Mouse (Mus musculus) testis, adult 2 months (tissue): ENCODE measurements at regions not wholly inside any gene's neighbourhood (a gene's known extent, or its start where the extent isn't known, plus 50 kb on each side); places are given as distances from the start of the nearest gene placed in this dataset.

Source experiments
- H3K27ac ChIP-seq: fragments of 200-500 bp; 2 replicates; pipeline ENCODE4 v1.5.1; 2012; ENCODE audit warnings: low read depth, low read length; ENCODE audit not compliant: control insufficient read depth, insufficient read depth
- H3K27me3 ChIP-seq: fragments of 200-500 bp; 2 replicates; pipeline ENCODE4 v1.6.1; 2012; ENCODE audit warnings: mild to moderate bottlenecking, low read length, moderate library complexity; ENCODE audit not compliant: control insufficient read depth, insufficient read depth
- H3K36me3 ChIP-seq: fragments of 200-500 bp; 2 replicates; pipeline ENCODE4 v1.6.1; 2012; ENCODE audit warnings: mild to moderate bottlenecking, low read length; ENCODE audit not compliant: control insufficient read depth, insufficient read depth
- H3K4me1 ChIP-seq: fragments of 200-500 bp; 2 replicates; pipeline ENCODE4 v1.6.1; 2012; ENCODE audit warnings: low read length; ENCODE audit not compliant: control insufficient read depth, insufficient read depth
- H3K4me3 ChIP-seq: fragments of 200-500 bp; 2 replicates; pipeline ENCODE4 v1.5.1; 2012; ENCODE audit warnings: low read depth, mild to moderate bottlenecking, low read length, moderate library complexity, mixed read lengths; ENCODE audit not compliant: control insufficient read depth
- CTCF ChIP-seq: fragments of 200-500 bp; IDR thresholded peaks from 2 replicates; pipeline ENCODE4 v1.5.1; 2012; ENCODE audit warnings: low read depth, mild to moderate bottlenecking, inconsistent platforms, low read length, moderate library complexity; ENCODE audit not compliant: control insufficient read depth, insufficient read depth, insufficient replicate concordance
- POLR2A ChIP-seq: fragments of 200-500 bp; IDR thresholded peaks from 2 replicates; pipeline ENCODE4 v1.6.1; 2012; ENCODE audit warnings: low read depth, mild to moderate bottlenecking, inconsistent platforms, low read length, moderate library complexity; ENCODE audit not compliant: control insufficient read depth

DNA sequence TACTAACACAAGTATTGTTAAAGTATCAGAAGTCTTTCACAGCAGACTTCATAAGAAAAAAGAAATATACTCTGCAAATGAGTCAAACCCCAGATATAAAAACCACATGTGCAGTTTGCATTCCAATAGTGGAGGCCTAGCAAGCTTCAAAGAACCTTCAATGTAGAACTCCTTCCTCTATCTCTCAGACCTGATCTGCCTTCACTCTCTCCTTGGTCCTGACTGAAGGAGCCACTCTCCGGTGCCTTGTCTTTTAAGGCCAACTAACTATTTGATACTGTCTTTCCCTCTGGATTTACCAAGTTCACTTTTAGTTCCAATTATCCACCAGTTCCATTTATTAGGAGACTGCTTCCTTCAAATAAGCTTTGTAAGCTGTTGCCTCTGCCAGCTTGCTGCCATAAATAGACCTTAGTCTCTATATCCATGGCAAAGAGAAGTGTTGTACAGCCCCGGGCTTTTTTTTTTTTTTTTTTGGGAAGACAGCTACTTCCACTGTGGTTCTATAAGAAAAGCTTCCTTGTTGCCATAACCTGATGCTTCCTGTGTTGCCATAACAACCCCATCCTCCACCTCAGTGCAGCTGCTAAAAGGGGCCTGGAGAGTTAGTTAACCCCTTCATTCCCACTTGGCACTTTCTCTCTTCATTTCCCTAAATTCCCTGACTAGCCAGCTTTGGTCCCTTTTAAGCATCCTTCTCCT lies 266.5 kb upstream of the Tbl1xr1 start:
- no peak overlapping the region for H3K4me3 ChIP-seq
- H3K27me3 ChIP-seq, result no peaks in the 10 kb centered on the region
- H3K36me3 ChIP-seq, result no peaks in the 10 kb centered on the region
- no peak overlapping the region for H3K27ac ChIP-seq
- TF ChIP-seq CTCF, result no peak
- no peak for TF ChIP-seq POLR2A
- H3K4me1 ChIP-seq, result no peaks in the 10 kb centered on the region

DNA sequence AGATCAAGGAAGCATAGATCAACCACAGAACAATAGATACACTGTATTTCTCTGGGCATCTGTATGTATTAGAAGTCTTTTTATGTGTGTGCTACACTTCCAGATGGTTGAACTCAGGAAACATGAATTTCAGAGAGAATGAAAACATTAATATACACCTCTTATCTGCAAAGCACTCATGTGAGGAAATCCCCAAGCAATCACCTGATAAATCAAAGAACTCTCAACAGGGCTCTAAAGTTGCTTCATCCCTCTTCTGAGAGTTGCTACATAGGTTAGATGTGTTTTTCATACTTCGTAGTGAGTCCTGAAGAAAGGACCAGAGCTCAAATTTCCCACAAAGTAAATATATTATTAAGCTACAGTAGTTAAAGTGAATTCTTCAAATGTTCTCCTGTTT lies 263.1 kb upstream of the Tbl1xr1 start:
- TF ChIP-seq CTCF (no peak), POLR2A (no peak)
- Histone ChIP-seq H3K36me3 (no peaks in the 10 kb centered on the region), H3K4me1 (no peaks in the 10 kb centered on the region), H3K27ac (no peak overlapping the region), H3K4me3 (no peak overlapping the region), H3K27me3 (no peaks in the 10 kb centered on the region)

DNA sequence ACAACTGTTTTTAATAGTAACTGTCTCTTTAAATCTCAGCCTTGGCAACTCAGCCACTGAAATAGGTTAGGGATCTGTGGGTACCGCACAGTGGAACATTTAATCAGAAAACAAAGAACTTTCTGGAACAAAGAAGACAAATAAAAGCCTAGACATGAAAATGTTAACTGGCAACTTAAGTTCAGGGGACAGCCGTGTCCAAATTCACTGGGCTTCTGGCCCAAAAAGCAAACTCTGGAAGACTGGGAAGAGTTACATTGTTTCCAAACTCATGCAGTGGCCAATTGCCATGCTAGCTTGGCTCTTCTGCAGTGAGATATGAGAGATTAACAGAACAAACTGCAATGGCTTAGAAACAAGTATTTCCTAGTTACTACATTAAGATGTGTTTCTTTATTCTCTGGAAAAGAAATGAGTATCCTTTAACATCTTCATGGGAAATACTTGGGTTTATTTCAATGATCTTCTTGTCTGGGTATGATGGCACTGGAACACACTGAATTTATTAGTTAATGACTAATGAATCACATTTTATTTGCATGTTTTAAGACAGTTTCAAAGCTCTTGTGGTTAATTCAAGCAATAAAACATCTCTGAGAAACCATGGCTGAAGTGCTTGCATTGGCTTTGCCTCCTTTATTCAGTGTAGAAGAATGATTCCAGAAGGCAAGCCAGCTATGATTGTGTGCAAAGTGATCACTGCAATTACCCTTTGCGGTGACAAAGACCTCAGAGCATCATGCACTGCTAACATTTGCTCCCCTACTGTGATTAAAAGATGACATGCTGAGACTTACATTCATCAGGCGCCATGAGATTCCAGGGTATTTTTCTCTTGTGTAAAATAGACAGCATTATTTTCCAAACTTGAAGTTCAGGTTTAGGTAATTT lies 259.2 kb upstream of the Tbl1xr1 start:
- Histone ChIP-seq H3K4me3 (no peak overlapping the region), H3K27me3 (no peaks in the 10 kb centered on the region), H3K36me3 (no peaks in the 10 kb centered on the region), H3K27ac (no peak overlapping the region), H3K4me1 (no peaks in the 10 kb centered on the region)
- TF ChIP-seq POLR2A (no peak), CTCF (no peak)

DNA sequence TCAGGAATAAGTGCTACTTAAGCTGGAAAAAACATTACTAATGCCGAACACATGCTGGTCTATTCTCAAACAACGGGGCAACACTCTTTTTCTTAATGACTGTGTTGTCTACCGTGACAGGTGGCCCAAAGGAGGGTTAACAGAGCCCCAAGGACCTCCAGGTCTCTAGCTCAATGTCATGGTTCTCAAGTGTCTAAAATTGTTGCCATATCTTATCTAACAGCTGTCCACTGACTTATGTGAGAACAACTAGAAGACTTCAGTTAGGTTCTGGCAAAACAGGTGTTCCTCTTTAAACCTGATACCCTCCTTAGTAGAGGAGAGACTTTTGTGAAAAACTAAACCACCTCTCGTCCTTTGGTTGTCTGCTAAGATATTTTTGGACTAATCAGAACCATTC lies 257.4 kb upstream of the Tbl1xr1 start:
- TF ChIP-seq CTCF, result no peak
- no peak for TF ChIP-seq POLR2A
- H3K27ac ChIP-seq, result no peak overlapping the region
- H3K36me3 ChIP-seq, result no peaks in the 10 kb centered on the region
- no peaks in the 10 kb centered on the region for H3K4me1 ChIP-seq
- H3K27me3 ChIP-seq, result no peaks in the 10 kb centered on the region
- no peak overlapping the region for H3K4me3 ChIP-seq

DNA sequence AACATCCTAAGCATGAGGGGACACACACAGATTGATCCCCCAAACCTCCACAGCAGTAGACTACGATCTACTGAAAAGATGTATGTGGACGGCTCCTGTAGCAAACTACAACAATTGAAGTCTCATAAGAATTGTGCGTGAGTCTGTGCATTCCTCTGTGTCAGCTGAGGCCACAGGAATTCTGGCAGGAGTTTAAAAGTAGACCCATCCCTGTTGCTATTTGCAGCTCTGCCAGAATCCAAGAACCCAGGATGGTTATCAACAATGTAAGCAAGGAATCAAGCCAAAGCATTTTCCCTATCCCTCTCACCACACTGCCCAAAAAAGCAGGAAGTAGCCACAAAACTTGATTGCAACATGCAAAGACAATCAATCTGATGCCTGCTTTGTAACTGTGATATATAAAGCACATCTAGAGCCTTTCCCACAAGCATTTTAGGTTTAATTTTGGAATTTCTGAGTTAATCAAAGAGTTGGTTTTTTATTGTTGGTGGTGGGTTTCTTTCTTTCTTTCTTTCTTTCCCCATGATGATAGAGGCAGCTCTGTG lies 256.3 kb upstream of the Tbl1xr1 start:
- TF ChIP-seq CTCF (no peak), POLR2A (no peak)
- no peak overlapping the region for H3K27ac ChIP-seq
- H3K4me3 ChIP-seq, result no peak overlapping the region

DNA sequence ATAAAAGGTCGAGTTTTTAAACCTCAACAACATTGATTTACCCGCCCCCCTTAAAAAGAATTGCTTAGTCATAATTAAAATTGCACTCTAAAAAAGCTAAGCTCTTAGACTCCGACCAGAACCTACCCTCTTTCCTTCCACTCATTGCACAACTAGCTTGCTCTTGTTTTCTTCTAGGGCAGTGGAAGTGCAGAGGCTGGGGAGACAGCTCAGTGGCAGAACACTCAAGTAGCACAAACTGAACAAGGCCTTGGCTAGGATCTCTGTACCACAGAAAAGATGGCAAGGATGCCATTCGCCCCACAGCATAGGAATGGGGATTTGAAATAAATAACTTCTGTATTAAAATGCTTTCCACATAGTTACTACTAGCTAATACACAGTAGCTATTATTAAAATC lies 253.8 kb upstream of the Tbl1xr1 start:
- no peaks in the 10 kb centered on the region for H3K36me3 ChIP-seq
- H3K4me1 ChIP-seq, result no peaks in the 10 kb centered on the region
- TF ChIP-seq CTCF, result no peak
- H3K27me3 ChIP-seq, result no peaks in the 10 kb centered on the region
- no peak overlapping the region for H3K27ac ChIP-seq
- no peak overlapping the region for H3K4me3 ChIP-seq

More for the DNA sequence above, 256.3 kb upstream of the Tbl1xr1 start:
- no peaks in the 10 kb centered on the region for H3K27me3 ChIP-seq
- H3K4me1 ChIP-seq, result no peaks in the 10 kb centered on the region
- no peaks in the 10 kb centered on the region for H3K36me3 ChIP-seq

DNA sequence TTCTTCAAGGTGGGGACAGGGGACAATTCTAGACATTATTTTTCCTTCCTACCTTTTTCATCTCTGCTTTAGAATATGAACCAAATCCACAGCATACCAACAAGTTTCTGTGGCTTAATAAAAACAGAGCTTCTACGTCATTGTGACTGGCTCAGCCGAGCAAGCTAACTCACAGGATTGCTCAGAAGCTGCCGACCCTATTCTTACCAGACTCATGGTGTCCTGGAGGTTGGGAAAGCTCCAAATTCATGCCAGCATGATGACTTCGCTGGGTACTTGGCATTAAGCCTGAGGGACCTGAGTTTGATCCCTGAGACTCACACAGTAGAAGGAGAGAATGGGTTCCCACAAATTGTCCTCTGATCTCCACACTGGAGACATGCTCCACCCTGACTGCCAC lies 253.1 kb upstream of the Tbl1xr1 start:
- TF ChIP-seq CTCF, result no peak
- TF ChIP-seq POLR2A, result no peak
- no peak overlapping the region for H3K4me3 ChIP-seq
- H3K36me3 ChIP-seq, result no peaks in the 10 kb centered on the region

More for the DNA sequence above, 253.1 kb upstream of the Tbl1xr1 start:
- Histone ChIP-seq H3K4me1 (no peaks in the 10 kb centered on the region), H3K27ac (no peak overlapping the region), H3K27me3 (no peaks in the 10 kb centered on the region)
